Mouse (Mus musculus) CD4-positive, CD25-positive, alpha-beta regulatory T cell, adult 4 months (primary cell): ENCODE measurements around the gene Klf17. TPM values are rescaled to one million over a fixed set of nuclear protein-coding genes. Genes with fewer than 3 reads are reported as not detected.
A peak's percentile ranks its signal among the peaks of the same experiment; 100 is the strongest.
"Not testable (repeated sequence)": the region's sequence is repeated elsewhere in the genome, so short reads cannot be mapped to it uniquely, and the experiment has no call there.

Experiments used
- ATAC-seq: one replicate; pipeline ENCODE4 v1.8.0; 2017
- polyA plus RNA-seq, 2 experiments: library from polyadenylated mRNA; unstranded; fragments of 100-300 nt; shearing (Covaris generic); gene quantifications; one replicate each; pipeline ENCODE4 v1.2.1; 2017

Gene Klf17
- not detected for polyA plus RNA-seq

DNA sequence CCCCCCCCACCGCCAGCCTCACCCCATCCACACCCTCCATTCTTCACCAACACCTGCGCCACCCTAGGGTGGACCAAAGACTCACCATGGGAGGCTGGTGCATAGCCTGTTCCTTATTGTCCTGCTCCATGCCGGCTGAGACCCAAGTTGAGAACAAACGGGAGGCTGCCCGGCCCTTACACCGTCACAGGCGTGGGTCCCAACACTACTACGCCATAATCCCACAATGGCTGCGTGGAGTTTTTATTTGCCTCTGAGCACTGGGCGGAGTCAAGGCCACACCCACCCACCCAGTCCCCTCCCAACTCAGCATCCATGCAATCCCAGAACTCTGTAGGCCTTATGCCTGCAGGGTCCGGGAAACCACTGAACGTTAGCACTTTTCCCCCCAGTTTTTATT is at the start of gene Klf17:
Gene Klf17 (minus strand): TSS at position 233 of the 400 bp plus-strand sequence.
- no peak for ATAC-seq

DNA sequence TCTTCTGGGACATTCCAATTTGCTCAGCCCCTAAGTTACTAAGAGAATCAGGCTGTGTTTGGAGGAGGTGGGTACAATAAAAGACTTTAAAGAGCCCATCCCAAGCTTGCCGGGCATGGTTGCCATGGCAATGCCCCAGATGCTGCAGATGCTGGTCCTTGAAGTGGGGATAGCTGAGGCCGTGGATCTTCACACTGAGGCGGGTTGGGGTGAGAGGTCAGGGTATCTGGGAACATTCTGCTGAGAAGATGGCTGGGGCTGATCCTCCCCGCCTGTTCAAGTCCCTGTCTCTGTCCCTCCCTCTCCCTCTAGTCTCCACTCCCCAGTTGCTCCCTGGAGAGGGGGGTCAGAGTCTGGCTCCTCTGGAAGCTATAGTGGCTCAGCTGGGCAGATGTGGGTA is 48.9 kb upstream of the Klf17 start:
- no peak for ATAC-seq

GRCm38 (mm10) chr4:117813591-117814192 is 48.2 kb upstream of the Klf17 start:
- peak; percentile 43 for ATAC-seq

DNA sequence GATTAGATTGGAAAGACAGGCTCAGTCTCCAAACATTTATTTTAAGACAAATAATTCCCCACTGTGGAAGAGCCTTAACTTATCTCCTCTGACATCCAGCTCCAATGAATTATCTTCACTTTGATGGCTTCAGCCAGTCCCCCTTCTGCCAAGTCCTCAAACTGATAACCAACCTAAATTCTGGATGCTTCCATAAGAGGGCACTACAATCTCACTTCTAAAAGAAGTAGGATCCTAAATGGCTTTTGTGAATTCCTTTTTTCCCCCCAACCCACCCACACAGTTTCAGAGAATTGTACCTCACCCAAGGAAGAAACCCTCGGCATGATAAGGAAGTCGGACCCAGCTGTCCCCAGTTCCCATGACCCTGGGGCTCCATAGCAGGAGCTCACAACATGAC is 45.5 kb upstream of the Klf17 start:
- ATAC-seq, result no peak

GRCm38 (mm10) chr4:117806992-117807391 is 41.5 kb upstream of the Klf17 start:
- no peak for ATAC-seq

DNA sequence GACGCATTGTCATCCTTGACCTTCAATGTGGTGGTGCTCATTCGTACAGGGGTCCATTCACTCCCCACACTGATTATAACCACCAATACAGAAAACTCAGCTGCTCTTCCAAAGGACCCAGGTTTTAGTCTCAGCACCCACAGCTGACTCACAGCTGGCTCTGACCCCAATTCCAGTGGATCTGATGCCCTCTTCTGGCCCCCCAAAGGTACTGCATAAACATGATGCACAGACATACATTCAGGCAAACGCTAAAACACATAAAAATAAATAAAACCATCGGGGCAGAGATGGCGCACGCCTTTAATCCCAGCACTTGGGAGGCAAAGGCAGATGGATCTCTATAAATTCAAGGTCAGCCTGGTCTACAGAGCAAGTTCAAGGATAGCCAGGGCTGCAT is 34.5 kb upstream of the Klf17 start:
- ATAC-seq, result no peak

DNA sequence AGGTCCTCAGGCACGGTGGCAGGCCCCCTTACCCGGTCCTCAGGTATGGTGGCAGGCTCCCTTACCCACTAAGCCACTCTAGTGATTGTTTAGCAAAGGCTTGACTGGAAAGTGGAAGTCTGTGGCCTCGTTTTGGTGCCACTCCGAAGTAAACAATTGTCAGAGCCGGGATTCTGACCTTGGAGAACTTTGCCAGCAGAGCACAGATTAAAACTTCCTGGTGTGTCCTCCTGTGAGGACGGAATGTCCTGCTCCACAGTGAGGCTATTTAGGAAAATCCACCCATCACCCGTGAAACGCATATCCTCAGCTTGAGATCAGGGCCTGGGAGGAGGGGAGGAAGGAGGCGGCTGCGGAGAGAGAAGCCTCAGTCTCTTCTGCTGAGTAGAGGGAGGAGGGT is 22.9 kb upstream of the Klf17 start:
- ATAC-seq, result no peak

- ATAC-seq, result no peak
These were observed 21.5 kb upstream of the Klf17 start for GRCm38 (mm10) chr4:117786963-117787362.

- no peak for ATAC-seq
These were observed 17.5 kb upstream of the Klf17 start for GRCm38 (mm10) chr4:117782908-117783307.

DNA sequence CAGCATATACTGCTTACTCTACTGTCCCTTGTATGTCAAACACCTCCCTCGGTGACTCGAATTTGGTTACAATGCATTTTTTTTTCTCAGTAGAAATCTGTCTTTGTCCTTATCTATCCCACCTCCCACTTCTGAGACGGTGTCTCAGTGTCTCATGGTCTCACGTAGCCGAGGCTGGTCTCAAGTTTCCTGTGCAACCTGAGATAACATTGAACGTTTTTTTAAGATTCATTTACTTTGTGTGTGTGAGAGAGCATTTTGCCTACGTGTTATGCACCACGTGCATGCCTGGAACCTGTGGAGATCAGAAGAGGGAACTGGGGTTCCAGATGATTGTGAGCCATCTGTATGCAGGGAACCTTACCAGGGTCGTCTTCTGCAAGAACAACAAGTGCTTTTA is 7.5 kb upstream of the Klf17 start:
- ATAC-seq, result no peak

DNA sequence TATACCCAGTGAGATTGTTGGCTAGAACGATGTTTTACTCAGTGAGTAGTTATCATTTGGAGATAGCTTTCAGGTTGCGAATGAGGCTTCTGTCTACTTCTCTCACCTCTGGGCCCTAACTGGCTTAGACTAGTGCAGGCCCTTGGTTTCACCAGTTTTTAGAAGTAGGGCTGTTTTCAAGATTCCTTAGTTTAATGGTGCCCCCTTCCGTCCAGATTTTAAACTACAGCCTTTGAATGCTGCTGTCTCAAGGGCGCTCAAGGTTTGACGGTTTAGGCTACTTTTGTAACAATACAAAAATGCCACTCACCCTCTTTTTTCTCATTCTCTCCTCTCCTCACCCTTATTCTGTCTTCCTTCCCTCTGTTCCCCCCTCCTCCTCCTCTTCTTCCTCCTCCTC is 5.5 kb upstream of the Klf17 start:
- no peak for ATAC-seq

DNA sequence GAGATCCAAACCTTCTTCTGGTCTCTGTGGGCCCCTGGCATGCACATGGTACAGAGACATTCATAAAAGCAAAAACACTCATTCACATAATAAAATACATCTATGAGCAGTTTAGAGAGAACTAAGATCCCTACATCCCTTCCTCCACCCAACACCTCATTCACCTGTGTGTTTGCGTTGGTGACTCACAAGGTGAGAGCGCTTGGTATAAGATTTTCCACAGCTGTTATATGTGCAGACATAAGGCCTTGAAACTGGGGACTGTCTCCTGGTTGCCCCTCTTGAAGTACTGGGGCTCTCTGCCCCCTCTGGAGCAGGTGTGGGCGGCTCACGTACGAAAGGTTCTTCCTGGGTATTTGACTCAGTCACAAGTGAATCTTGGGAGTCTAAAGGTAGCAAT is 5.3 kb downstream of the Klf17 start:
- no peak for ATAC-seq

DNA sequence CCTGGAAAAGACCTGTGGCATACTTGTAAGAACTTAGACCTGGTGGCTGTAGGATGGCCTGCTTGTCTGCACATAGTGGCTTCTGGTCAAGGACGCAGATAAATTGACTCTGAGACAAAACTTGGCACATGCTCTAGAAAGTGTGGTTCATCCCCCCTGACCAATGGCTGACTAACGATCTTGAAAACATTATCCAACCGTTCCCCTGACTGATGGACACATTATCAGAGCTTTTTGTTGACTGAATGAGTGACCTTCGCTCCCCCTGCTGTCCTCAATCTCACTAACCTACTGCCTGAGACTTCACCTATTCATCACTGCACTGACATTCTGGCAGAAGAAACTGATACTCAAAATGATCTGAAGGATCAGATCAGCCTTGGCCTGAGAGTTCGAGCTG is 13.0 kb downstream of the Klf17 start:
- ATAC-seq, result not testable (repeated sequence)

GRCm38 (mm10) chr4:117737559-117737958 is 27.9 kb downstream of the Klf17 start:
- no peak for ATAC-seq

DNA sequence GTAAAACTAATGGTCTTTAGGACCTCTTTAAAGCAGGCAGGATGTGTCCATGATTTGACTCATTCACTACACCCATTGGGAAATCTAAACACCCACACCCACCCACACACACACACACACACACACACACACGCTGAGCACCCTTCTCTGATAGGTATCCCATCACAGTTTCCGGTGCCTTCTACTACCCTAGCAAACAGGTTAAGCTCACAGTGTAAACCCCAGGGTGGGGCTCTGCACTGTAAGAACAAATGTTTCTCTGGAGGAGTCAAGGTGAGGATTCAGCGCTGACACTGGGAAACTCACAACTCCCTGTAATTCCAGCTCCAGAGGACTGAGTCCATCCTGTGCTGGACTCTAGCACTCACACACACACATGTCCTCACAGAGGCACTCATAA is 33.5 kb downstream of the Klf17 start:
- ATAC-seq, result no peak

- no peak for ATAC-seq
These were observed 41.3 kb downstream of the Klf17 start, which contains the start of gene Gm12845 for GRCm38 (mm10) chr4:117724112-117724511. TSS of gene Gm12845 (plus strand) at chr4:117724412.

DNA sequence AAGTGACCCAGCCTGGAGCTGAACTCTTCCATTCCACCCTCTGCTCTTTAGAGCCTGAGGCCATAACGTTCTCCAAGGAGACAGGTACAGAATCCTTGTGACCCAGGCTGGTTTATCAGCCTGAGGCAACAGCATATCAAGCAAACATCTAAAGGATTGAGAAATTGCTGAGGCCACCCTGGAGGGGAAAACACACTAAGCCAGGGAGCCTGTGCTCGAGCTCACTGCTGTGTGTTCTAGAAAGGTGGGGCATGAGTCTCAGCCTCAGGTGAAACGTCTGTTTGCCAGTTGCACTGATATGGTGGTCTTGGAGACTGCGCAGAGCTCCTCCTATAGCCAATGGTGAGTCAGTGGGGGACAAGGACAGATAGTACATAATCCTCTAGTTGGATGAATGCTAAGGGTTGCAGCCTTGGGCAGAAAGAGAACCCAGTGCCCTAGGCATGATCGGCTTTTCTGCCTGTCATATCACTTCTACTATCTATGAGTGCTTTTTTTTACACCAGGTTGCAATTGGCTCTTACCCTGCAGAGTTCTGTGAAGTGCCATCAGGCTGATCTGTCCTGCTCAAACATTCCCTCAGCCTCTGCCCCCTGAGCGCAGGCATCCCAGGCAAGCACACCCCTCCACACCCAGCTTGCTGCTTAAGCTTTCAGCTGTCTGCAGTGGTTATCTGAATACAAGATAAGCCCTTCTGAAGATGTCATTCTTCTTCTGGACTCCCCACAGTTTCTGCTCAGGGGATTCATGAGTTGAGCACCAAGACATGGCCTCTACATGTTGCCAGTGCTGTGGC is 51.9 kb downstream of the Klf17 start:
- no peak for ATAC-seq

DNA sequence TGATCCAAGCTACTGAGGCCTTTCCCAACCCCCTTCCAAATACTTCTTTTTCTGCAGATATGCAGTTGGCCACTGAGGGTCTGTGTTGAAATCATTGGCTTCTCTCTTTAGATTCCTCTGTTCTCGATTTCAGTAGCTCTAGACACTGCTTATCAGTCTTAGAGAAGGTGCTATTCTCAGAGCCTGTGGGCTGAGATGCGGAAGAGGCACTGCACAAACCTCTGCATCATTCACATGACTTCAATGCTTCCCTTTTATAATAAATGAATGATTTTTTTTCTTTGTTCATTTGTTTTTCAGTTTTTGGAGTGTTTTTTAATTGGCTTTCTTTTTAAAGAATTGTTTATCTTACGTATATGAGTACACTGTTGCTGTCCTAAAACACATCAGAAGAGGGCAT is 53.1 kb downstream of the Klf17 start:
- no peak for ATAC-seq

- no peak for ATAC-seq
These were observed 56.5 kb downstream of the Klf17 start for GRCm38 (mm10) chr4:117708780-117709550.
